Mouse (Mus musculus) forebrain, postnatal 0 days (tissue): ENCODE results near the gene Tbc1d5. TPM values are rescaled to one million over a fixed set of nuclear protein-coding genes. Genes with fewer than 3 reads are reported as not detected.

ENCODE experiments used
- ATAC-seq: fragments of 200-750 bp; cut with Nextera tagmentation; 2 replicates; pipeline ENCODE4 v1.8.0; 2017; ENCODE audit warnings: mild to moderate bottlenecking, moderate library complexity
- DNase-seq: peaks from one replicate; pipeline ENCODE4 v3.0.0-alpha.2; 2015
- H3K27ac ChIP-seq: fragments of 300-500 bp; sonication (generic); 2 replicates; pipeline ENCODE4 v1.5.1; 2014; ENCODE audit warnings: low read depth, mild to moderate bottlenecking, antibody characterized with exemption, low read length, moderate library complexity, mixed read lengths
- H3K27me3 ChIP-seq: fragments of 300-500 bp; sonication (generic); 2 replicates; pipeline ENCODE4 v1.6.1; 2014; ENCODE audit warnings: mild to moderate bottlenecking, low read length, mixed read lengths; ENCODE audit not compliant: insufficient read depth
- H3K36me3 ChIP-seq: fragments of 300-500 bp; sonication (generic); 2 replicates; pipeline ENCODE4 v1.6.1; 2014; ENCODE audit warnings: mild to moderate bottlenecking, moderate library complexity; ENCODE audit not compliant: insufficient read depth
- H3K4me1 ChIP-seq: fragments of 300-500 bp; sonication (generic); 2 replicates; pipeline ENCODE4 v1.6.1; 2014; ENCODE audit warnings: antibody characterized with exemption; ENCODE audit not compliant: insufficient read depth
- H3K4me2 ChIP-seq: fragments of 300-500 bp; sonication (generic); 2 replicates; pipeline ENCODE4 v1.6.1; 2014; ENCODE audit warnings: low read depth, mild to moderate bottlenecking, moderate library complexity
- H3K4me3 ChIP-seq: fragments of 300-500 bp; sonication (generic); 2 replicates; pipeline ENCODE4 v1.5.1; 2014; ENCODE audit warnings: low read depth, low read length, mixed read lengths
- H3K9ac ChIP-seq: fragments of 300-500 bp; sonication (generic); 2 replicates; pipeline ENCODE4 v1.6.1; 2014; ENCODE audit warnings: mild to moderate bottlenecking
- H3K9me3 ChIP-seq: fragments of 300-500 bp; sonication (generic); 2 replicates; pipeline ENCODE4 v1.6.1; 2016; ENCODE audit warnings: low read length
- CTCF ChIP-seq: sonication (generic); IDR thresholded peaks from 2 replicates; pipeline ENCODE4 v1.5.1; 2016; ENCODE audit warnings: antibody characterized with exemption, control low read depth, low read depth
- WGBS: fragments of 180-500 bp; shearing (Covaris S2); extraction: QIAGEN DNeasy Blood & Tissue Kit; methylation state at CpG from one replicate; pipeline ENCODE4 v1.1.7; 2014; 5-methylcytosine and 5-hydroxymethylcytosine counted together
- polyA plus RNA-seq: library from polyadenylated mRNA; unstranded; fragments of >200 nt; fragmentation: Nextera tagmentation; extraction: Ambion mirVana; gene quantifications from 2 replicates; pipeline ENCODE4 v1.2.1, GENCODE M21; 2015
- total RNA-seq: library from RNA; depleted of rRNA; stranded (reverse); fragments of >200 nt; gene quantifications from 2 replicates; pipeline ENCODE4 v1.2.3, GENCODE M21; 2014

Gene Tbc1d5
- total and polyA plus RNA-seq, 2 experiments from 2014 or later: 5.9 to 14.0 TPM

DNA sequence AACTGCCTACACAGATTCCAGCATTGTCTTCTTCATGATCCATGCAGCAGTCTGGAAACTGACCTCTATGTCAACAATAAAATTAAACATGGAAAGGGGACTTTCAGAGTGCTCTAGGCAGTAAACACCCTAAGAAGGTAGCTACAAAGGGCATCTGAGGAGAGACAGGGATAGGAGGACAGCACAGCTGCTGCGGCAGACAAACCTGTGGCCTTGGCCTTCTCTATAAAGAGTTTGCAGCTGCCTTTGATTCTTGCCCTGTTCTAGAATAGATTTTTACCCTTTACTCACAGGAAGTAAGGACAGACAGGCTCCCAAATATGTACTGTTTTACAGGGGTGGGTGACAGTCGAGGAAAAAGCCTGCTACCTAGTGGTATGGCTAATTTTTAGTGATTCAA is 440.7 kb downstream of the Tbc1d5 start:
- no peaks in the 10 kb centered on the region; the same call in 1 of the 2 replicates for H3K36me3 ChIP-seq
- H3K27me3 ChIP-seq: no peaks in the 10 kb centered on the region
- H3K4me2 ChIP-seq: no peak overlapping the region
- DNase-seq (no peak), ATAC-seq (no peak)
- no peak overlapping the region for H3K27ac ChIP-seq
- H3K4me3 ChIP-seq: no peak overlapping the region
- WGBS: 86% methylated on average over 2 of the region's 2 CpGs
- no peaks in the 10 kb centered on the region for H3K9me3 ChIP-seq
- no peak for TF ChIP-seq CTCF
- no peak overlapping the region for H3K9ac ChIP-seq
- no peaks in the 10 kb centered on the region for H3K4me1 ChIP-seq

DNA sequence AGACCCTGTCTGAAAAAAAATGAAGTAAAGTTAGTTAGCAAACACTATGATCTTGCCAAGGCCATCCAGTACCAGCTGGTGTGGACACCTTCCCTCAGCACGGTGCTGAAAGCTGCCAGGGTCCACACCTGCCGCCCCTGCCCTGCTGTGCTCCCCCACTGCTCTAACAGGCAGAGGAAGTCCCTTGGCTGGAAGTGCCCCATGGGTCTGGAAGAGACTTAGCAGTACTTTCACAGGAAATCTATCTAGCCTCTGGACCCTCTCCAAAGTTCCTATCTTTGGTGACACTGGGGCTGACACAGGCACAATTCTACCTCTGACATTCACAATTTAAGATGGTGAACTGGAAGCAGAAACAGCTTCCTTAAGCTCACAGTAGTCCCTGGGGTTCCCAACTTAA is 442.1 kb downstream of the Tbc1d5 start:
- no peak for TF ChIP-seq CTCF
- no peaks in the 10 kb centered on the region for H3K4me1 ChIP-seq
- no peak overlapping the region for H3K4me3 ChIP-seq
- WGBS: 63% methylated on average over 2 of the region's 2 CpGs
- H3K27ac ChIP-seq: no peak overlapping the region
- no peaks in the 10 kb centered on the region; the same call in 1 of the 2 replicates for H3K36me3 ChIP-seq
- no peak overlapping the region for H3K9ac ChIP-seq
- no peak for ATAC-seq
- H3K9me3 ChIP-seq: no peaks in the 10 kb centered on the region
- no peak overlapping the region for H3K4me2 ChIP-seq
- DNase-seq: no peak
- no peaks in the 10 kb centered on the region for H3K27me3 ChIP-seq

DNA sequence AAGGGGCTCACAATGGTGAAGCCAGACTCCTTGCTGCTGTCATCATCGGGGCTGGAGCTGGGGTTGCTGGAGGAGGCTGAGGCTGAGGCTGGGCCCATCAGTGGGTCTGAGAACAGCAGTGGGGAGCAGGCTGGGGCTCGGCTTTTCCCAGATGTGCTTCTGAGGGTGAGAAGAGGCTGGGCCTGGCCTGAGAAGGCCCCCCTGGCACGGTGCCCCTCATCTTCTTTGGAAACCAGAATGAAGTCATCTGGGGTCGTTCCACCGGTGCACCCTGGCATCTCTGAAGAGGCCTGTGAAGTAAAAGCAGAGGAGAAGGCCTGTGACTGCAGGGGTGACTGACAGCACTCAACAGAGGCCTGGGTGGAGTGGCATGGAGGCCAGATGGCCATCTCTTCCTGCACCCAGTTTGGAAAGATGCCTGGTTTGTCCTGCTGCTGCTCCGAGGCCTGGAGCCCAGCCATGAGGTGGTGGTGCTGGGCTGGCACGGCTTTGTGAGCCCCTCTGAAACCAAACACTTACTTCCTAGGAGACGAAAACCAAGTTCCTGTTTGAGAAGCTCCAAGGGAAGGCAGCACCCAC is 443.1 kb downstream of the Tbc1d5 start:
- no peak for TF ChIP-seq CTCF
- no peak overlapping the region for H3K27ac ChIP-seq

GRCm38 (mm10) chr17:50735382-50735954 is 443.7 kb downstream of the Tbc1d5 start:
- Histone ChIP-seq H3K9me3 (no peaks in the 10 kb centered on the region), H3K4me2 (no peak overlapping the region), H3K27me3 (no peaks in the 10 kb centered on the region), H3K27ac (no peak overlapping the region), H3K9ac (no peak overlapping the region), H3K36me3 (no peaks in the 10 kb centered on the region; the same call in 1 of the 2 replicates), H3K4me1 (no peaks in the 10 kb centered on the region), H3K4me3 (no peak overlapping the region)
- WGBS: 78% methylated on average over 4 of the region's 4 CpGs
- DNase-seq: no peak
- peak; percentile 21; the same call in 1 of the 2 replicates for ATAC-seq
- no peak for TF ChIP-seq CTCF

More for the DNA sequence above, 443.1 kb downstream of the Tbc1d5 start:
- H3K27me3 ChIP-seq: no peaks in the 10 kb centered on the region
- H3K36me3 ChIP-seq: no peaks in the 10 kb centered on the region; the same call in 1 of the 2 replicates
- no peak overlapping the region for H3K9ac ChIP-seq
- ATAC-seq (peak; percentile 48), DNase-seq (peak; percentile 34)
- H3K9me3 ChIP-seq: no peaks in the 10 kb centered on the region
- no peaks in the 10 kb centered on the region for H3K4me1 ChIP-seq
- no peak overlapping the region for H3K4me2 ChIP-seq
- WGBS: 45% methylated on average over 8 of the region's 8 CpGs
- H3K4me3 ChIP-seq: no peak overlapping the region

GRCm38 (mm10) chr17:50734781-50735180 is 444.4 kb downstream of the Tbc1d5 start:
- Histone ChIP-seq H3K9me3 (no peaks in the 10 kb centered on the region), H3K36me3 (no peaks in the 10 kb centered on the region; the same call in 1 of the 2 replicates), H3K4me1 (no peaks in the 10 kb centered on the region), H3K27ac (no peak overlapping the region), H3K27me3 (no peaks in the 10 kb centered on the region), H3K4me2 (no peak overlapping the region), H3K4me3 (no peak overlapping the region), H3K9ac (no peak overlapping the region)
- no peak for TF ChIP-seq CTCF
- no peak for ATAC-seq
- 92% methylated on average over 6 of the region's 6 CpGs for WGBS
- no peak for DNase-seq

GRCm38 (mm10) chr17:50733390-50733789 is 445.8 kb downstream of the Tbc1d5 start:
- 89% methylated on average over 7 of the region's 7 CpGs for WGBS
- TF ChIP-seq CTCF: no peak
- no peaks in the 10 kb centered on the region for H3K27me3 ChIP-seq
- H3K27ac ChIP-seq: no peak overlapping the region
- ATAC-seq (no peak), DNase-seq (no peak)
- no peaks in the 10 kb centered on the region for H3K9me3 ChIP-seq
- H3K4me1 ChIP-seq: no peaks in the 10 kb centered on the region
- H3K9ac ChIP-seq: no peak overlapping the region
- no peaks in the 10 kb centered on the region; the same call in 1 of the 2 replicates for H3K36me3 ChIP-seq
- H3K4me2 ChIP-seq: no peak overlapping the region
- H3K4me3 ChIP-seq: no peak overlapping the region

GRCm38 (mm10) chr17:50731876-50732275 is 447.3 kb downstream of the Tbc1d5 start:
- WGBS: 91% methylated on average over 5 of the region's 5 CpGs
- Histone ChIP-seq H3K27me3 (no peaks in the 10 kb centered on the region), H3K9ac (no peak overlapping the region), H3K4me3 (no peak overlapping the region), H3K4me2 (no peak overlapping the region), H3K27ac (no peak overlapping the region), H3K9me3 (no peaks in the 10 kb centered on the region), H3K4me1 (no peaks in the 10 kb centered on the region), H3K36me3 (no peaks in the 10 kb centered on the region; the same call in 1 of the 2 replicates)
- ATAC-seq (no peak), DNase-seq (no peak)
- no peak for TF ChIP-seq CTCF
